Mouse (Mus musculus): Measurements from ENCODE around the gene Klrb1b. TPM values are rescaled to one million over a fixed set of nuclear protein-coding genes. Genes with fewer than 3 reads are reported as not detected.
"Not testable (repeated sequence)": the region's sequence is repeated elsewhere in the genome, so short reads cannot be mapped to it uniquely, and the experiment has no call there.

Klrb1b gene
- total RNA-seq, 2 experiments from 2014 or later = 3.6 to 11.2 TPM

DNA sequence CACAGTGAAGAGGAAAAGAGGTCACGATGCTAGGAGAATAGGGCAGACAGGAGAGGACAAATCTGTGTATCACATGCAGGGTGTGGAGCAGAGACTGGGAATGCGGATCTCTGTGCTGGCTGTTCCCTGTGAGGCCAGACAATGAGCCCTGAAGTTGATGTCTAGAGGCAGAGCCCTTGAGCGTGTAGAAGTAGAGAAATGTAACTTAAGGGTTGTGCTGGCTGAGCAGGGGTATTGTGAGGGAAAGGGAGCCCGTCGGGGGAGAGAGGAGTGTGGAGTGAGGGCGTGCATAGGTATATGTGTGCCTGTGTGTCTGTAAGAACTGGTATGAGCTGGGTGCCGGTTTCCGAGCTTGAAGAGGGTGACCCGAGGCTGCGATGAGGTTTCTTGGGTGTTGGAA is 23.6 kb downstream of the Klrb1b start:
- peak; percentile 8 for ATAC-seq (ENCODE audit: poor library complexity, severe bottlenecking)

- not testable (repeated sequence) for ATAC-seq (ENCODE audit: poor library complexity, severe bottlenecking)
Observed at GRCm38 (mm10) chr6:128800696-128801095, 25.4 kb downstream of the Klrb1b start.

DNA sequence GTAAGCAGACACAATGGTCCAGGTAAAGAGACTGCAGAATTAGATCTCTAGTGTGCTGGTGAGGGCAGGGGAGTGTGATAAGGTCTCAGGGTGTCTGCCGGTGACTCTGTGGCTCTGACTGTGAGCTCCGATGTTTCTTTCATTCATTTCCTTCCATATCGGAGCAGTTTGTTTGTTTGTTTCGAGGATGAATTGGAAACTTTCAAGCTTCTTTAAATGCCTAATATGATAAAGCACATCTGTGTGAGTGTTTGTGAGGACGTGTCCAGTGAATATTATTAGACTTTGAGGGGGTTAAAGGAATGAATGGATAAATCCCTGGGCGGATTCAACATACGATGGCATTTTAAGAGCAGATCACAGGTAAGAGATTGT is 26.2 kb downstream of the Klrb1b start:
- no peak for ATAC-seq (ENCODE audit: poor library complexity, severe bottlenecking)

- ATAC-seq (ENCODE audit: poor library complexity, severe bottlenecking) = peak; percentile 66
Observed at GRCm38 (mm10) chr6:128799144-128799895, 26.8 kb downstream of the Klrb1b start.

GRCm38 (mm10) chr6:128798772-128799143 is 27.4 kb downstream of the Klrb1b start:
- peak; percentile 14 for ATAC-seq (ENCODE audit: poor library complexity, severe bottlenecking)

- peak; percentile 2; the same call in 1 of the 2 replicates for ATAC-seq (ENCODE audit: poor library complexity, severe bottlenecking)
Observed at GRCm38 (mm10) chr6:128797936-128798771, 28.0 kb downstream of the Klrb1b start.

- no peak for ATAC-seq (ENCODE audit: poor library complexity, severe bottlenecking)
Observed at GRCm38 (mm10) chr6:128797185-128797905, 28.8 kb downstream of the Klrb1b start.

GRCm38 (mm10) chr6:128796321-128796955 is 29.7 kb downstream of the Klrb1b start:
- ATAC-seq (ENCODE audit: poor library complexity, severe bottlenecking) = no peak

- ATAC-seq (ENCODE audit: poor library complexity, severe bottlenecking) = no peak
Observed at GRCm38 (mm10) chr6:128793734-128794133, 32.4 kb downstream of the Klrb1b start.

GRCm38 (mm10) chr6:128790491-128790994 is 35.6 kb downstream of the Klrb1b start:
- ATAC-seq (ENCODE audit: poor library complexity, severe bottlenecking) = peak; percentile 29

DNA sequence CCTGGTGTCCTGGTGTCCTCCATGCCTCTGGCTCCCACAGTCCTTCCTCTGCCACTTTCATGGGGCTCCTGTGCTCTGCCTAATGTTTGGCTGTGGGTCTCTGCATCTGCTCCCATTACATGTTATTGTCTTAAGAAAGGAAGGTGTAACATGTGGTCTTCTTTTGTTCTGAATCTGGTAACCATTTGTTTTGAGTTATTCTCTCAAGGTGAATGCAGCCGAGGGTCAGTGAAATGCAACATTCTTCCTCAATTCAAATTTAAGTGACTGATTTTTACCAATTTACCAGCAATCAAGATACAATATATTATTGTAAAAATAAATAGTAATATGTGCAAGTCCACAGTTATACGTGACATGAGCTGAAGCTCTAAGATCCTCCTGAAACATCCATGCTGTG is 37.0 kb downstream of the Klrb1b start, which contains the start of gene Klrb1c:
Gene Klrb1c, minus strand, starts transcription at position 101 of the 400 bp plus-strand sequence.
- ATAC-seq (ENCODE audit: poor library complexity, severe bottlenecking) = no peak

DNA sequence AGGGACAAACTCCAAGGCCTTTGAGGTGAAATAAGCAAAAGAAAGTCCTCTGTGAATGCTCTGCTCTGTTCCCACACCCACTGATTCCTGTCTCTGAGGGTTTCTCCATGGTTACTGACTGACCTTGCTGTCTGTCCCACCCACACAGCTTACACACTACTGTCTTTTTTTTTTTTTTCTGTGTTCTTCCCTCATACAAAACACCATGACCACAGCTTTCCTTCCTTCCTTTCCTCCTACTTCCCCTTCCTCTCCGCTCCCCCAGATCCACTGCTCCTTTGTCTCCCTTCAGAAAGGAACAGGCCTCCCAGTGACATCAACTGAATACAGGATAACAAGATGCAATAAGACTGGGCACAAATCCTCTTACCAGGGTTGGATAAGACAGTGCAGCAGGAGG is 37.6 kb downstream of the Klrb1b start:
- peak; percentile 30 for ATAC-seq (ENCODE audit: poor library complexity, severe bottlenecking)

DNA sequence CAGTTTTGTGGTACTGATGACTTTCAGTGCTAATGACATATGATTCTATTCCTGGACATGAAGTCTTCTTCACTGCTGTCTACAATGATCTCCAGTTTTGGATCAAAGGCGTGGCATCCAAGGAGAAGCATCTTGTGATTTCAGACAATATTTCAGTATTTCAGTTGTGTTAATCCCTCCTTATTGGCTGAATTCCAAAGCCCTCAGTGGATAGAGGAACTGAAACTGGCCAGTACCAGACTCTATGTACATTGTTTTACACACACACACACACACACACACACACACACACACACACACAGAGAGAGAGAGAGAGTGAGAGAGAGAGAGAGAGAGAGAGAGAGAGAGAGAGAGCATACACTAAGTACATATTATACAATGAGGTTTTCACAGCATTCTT is 39.7 kb downstream of the Klrb1b start:
- ATAC-seq (ENCODE audit: poor library complexity, severe bottlenecking) = peak; percentile 37

DNA sequence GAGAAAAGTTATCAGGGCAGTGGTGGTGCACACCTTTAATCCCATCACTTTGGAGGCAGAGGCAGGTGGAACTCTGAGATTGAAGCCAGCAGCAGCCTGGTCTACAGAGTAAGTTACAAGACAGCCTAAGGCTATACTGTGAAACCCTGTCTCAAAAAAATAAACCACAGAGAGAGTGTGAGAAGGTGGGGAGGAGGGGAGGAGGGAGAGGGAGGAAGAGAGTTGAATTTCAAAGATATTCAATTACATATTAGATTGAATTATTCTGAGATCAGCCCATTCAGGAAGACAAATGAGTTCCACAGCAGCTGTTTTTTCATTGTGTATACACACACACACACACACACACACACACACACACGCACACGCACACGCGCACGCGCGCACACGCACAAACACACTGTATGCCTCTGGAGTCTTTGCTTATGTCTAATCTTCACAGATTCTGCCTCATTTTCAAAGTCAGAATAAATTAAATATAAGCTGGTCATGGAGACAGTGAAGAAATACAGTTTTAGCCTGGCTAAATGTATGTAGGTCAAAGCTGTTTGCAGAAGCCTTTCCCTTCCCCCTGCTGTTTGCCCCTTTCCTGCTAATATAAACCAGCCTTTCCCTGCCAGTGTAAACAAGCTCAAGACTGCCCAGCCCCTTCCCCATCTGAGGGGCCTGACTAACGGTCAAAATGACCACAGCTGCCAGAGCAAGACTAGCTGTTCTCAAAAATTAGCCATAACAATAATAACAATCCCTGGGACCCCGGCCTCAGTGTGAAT is 56.5 kb downstream of the Klrb1b start:
- ATAC-seq (ENCODE audit: poor library complexity, severe bottlenecking) = no peak

- ATAC-seq (ENCODE audit: poor library complexity, severe bottlenecking) = no peak
Observed at GRCm38 (mm10) chr6:128768047-128768446, 58.1 kb downstream of the Klrb1b start.

DNA sequence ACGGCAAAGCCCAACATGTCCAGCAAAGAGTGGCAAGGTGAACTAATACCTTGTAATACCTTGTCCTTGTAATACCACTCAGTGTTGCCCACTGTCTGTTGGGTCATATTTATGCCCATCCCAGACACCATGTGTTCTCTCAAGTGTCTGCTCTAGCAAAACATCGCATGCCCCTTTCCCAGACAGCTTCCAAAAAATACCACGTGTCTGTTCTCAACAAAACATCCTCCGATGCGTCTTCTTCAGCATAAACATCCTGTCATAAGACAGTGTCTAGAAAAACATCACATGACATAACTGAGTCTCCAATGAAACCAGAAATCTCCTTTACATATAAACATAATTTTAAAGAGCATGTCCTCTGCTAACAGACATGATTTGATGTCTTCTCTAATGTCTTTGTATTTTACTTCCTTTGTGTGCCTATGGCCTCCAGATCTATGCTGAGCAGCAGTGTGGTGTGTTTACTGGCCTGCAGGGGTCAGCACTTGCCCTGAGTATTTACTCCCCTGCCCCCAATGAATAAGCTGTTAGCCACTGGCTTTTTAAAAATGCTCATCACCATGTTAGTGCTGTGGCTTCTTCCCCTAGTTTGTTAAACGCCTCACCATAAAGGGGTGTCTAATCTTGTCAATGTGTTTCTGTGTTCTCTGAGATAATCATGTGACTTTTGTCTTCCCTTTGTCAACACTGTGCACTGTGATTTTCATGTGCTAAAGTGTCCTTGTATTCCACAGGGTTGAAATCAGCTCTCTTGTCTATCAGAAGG is 59.5 kb downstream of the Klrb1b start:
- peak; percentile 75 for ATAC-seq (ENCODE audit: poor library complexity, severe bottlenecking)

- no peak for ATAC-seq (ENCODE audit: poor library complexity, severe bottlenecking)
Observed at GRCm38 (mm10) chr6:128765211-128765610, 60.9 kb downstream of the Klrb1b start.

DNA sequence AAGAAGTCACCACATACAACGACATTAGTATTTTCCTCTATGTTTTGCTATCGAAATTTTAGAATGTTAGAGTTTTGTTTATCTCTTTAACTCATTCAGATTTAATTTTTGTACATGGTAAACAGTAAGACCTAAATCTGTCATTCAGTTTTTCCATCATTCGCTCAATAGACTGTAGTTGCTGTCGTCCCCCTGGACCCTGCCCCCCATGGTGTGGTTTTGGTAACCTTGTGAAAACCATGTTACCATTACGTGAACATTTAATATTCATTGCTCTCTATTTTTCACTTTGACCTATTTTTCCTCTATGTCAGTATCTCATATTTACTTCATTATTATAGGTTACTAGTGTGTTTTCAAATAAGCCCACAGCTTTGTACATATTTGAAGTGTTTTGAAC is 61.5 kb downstream of the Klrb1b start:
- ATAC-seq (ENCODE audit: poor library complexity, severe bottlenecking) = no peak

All from megakaryocyte, adult 5-6 weeks (primary cell).